Mouse (Mus musculus) lung, postnatal 0 days (tissue): Measurements from ENCODE around the gene Cfap73.

Source experiments
- CTCF ChIP-seq: IDR thresholded peaks from 2 replicates; pipeline ENCODE4 v1.5.1; 2016; ENCODE audit warnings: antibody characterized with exemption, mild to moderate bottlenecking
- EP300 ChIP-seq: IDR thresholded peaks from 2 replicates; pipeline ENCODE4 v1.6.1; 2016; ENCODE audit warnings: antibody characterized with exemption, mild to moderate bottlenecking, control low read depth

- TF ChIP-seq EP300, result no peak
- TF ChIP-seq CTCF, result no peak; the same call in 1 of the 2 replicates
These were observed 5.4 kb downstream of the Cfap73 start for GRCm38 (mm10) chr5:120628624-120629023.
